Mouse (Mus musculus): ENCODE results near the gene Asxl1. TPM values are rescaled to one million over a fixed set of nuclear protein-coding genes. Genes with fewer than 3 reads are reported as not detected.

Asxl1 gene
- polyA plus RNA-seq, 1 experiment: 56.2 TPM

DNA sequence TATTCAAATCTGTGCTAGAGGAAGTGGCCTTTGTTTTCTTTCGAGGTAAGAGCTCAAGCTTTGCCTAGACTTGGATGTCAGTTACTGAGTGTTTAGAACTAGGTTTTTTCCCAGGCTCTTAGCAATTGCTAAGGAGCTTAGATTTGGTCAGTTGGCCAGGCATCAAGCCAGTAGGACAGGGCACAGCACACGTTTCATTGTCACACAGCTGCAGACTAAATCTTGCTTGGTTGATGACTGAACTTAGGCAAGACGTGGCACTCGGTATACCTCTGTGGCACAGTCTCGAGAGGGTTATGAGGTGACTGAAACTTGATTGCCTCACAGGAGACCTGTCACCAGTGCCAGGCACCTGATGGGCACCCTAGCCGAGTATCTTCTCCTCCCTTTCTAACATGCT, 61.3 kb downstream of the Asxl1 start:
- Histone ChIP-seq H3K4me1 (ENCODE audit: control insufficient read depth, insufficient read depth, low read length) (peaks cover 3% of the 10 kb centered on the region), H3K27ac (ENCODE audit: control insufficient read depth, insufficient read depth, low read depth, low read length, poor library complexity) (no peak overlapping the region), H3K4me3 (replicated peaks; ENCODE audit: control insufficient read depth, low read depth, low read length) (no peak overlapping the region)
- TF ChIP-seq CTCF (IDR thresholded peaks at IDR 0.05; ENCODE audit: control insufficient read depth, insufficient read depth, low read length) (no peak), POLR2A (IDR thresholded peaks at IDR 0.05; ENCODE audit: borderline replicate concordance, control insufficient read depth, low read depth, low read length) (no peak)
- WGBS: 79% methylated on average over 6 of the region's 6 CpGs

DNA sequence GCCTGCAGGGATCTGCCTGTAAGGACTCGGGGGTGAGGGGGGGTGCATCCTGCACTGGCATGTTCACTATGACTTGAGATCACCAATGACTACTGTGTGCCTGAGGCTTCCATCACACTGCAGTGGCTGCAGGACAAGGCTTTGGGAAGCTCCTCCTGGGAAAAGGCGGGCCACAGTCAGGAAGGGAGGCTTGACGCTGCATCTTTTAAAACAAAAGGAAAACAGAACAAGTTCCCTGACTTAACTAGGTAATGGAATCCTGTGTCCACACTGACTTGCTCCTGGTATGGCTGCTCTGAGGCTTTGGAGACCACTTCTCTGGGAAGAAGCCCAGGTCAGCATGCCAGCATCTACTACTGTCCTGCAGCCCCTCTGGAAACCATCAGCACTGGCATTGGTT, 63.3 kb downstream of the Asxl1 start:
- TF ChIP-seq CTCF (IDR thresholded peaks at IDR 0.05; ENCODE audit: control insufficient read depth, insufficient read depth, low read length) (no peak), POLR2A (IDR thresholded peaks at IDR 0.05; ENCODE audit: borderline replicate concordance, control insufficient read depth, low read depth, low read length) (no peak)
- 88% methylated on average over 3 of the region's 3 CpGs for WGBS
- Histone ChIP-seq H3K27ac (ENCODE audit: control insufficient read depth, insufficient read depth, low read depth, low read length, poor library complexity) (no peak overlapping the region), H3K4me1 (ENCODE audit: control insufficient read depth, insufficient read depth, low read length) (peaks cover 3% of the 10 kb centered on the region), H3K4me3 (replicated peaks; ENCODE audit: control insufficient read depth, low read depth, low read length) (no peak overlapping the region)

DNA sequence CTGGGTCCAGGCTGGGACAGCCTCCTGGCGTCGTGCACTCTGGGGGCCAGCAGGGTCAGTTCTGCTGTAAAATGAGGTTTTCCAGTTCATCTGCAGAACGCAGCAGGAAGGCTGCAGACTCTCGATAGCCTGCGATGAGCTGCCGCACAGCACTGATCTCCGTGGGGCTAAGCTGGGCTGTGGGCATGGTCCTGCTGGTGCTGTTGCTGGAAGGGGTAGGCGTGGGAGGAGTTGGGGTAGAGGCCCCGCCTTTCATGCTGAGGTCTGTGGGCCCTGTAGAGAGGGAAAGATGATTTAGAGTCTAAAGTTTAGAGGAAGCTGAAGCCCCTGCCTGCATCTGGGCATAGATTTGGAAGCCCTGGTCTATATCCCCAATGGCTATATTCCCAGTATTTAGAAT, 65.9 kb downstream of the Asxl1 start:
- peaks cover 4% of the 10 kb centered on the region for H3K4me1 ChIP-seq (ENCODE audit: control insufficient read depth, insufficient read depth, low read length)
- no peak for TF ChIP-seq POLR2A (IDR thresholded peaks at IDR 0.05; ENCODE audit: borderline replicate concordance, control insufficient read depth, low read depth, low read length)
- TF ChIP-seq CTCF (IDR thresholded peaks at IDR 0.05; ENCODE audit: control insufficient read depth, insufficient read depth, low read length): no peak
- WGBS: 37% methylated on average over 9 of the region's 9 CpGs

DNA sequence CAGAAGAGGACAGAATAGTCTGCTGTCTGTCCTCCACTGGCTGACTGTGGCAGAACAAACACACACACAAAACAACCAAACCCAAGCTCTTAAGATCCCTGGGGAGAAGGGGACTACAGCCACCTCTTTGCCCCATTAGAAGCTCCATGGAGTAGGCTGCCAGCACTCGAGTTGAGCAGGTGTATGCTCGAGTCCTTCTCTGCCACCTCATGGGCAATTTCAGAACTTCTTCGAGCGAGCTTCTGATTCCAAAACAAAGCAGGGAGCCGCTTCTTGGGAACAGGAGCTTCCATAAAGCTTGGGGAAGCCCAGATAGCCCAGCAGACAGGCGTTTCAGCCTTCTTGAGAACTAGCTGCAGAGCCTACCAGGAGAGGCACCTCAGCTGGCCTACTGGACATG, 66.9 kb downstream of the Asxl1 start:
- Histone ChIP-seq H3K4me3 (replicated peaks; ENCODE audit: control insufficient read depth, low read depth, low read length) (no peak overlapping the region), H3K27ac (ENCODE audit: control insufficient read depth, insufficient read depth, low read depth, low read length, poor library complexity) (no peak overlapping the region), H3K4me1 (ENCODE audit: control insufficient read depth, insufficient read depth, low read length) (peaks cover 4% of the 10 kb centered on the region)
- TF ChIP-seq POLR2A (IDR thresholded peaks at IDR 0.05; ENCODE audit: borderline replicate concordance, control insufficient read depth, low read depth, low read length) (no peak), CTCF (IDR thresholded peaks at IDR 0.05; ENCODE audit: control insufficient read depth, insufficient read depth, low read length) (no peak)
- 79% methylated on average over 6 of the region's 6 CpGs for WGBS

More for the DNA sequence above, 65.9 kb downstream of the Asxl1 start:
- Histone ChIP-seq H3K4me3 (replicated peaks; ENCODE audit: control insufficient read depth, low read depth, low read length) (no peak overlapping the region), H3K27ac (ENCODE audit: control insufficient read depth, insufficient read depth, low read depth, low read length, poor library complexity) (no peak overlapping the region)

DNA sequence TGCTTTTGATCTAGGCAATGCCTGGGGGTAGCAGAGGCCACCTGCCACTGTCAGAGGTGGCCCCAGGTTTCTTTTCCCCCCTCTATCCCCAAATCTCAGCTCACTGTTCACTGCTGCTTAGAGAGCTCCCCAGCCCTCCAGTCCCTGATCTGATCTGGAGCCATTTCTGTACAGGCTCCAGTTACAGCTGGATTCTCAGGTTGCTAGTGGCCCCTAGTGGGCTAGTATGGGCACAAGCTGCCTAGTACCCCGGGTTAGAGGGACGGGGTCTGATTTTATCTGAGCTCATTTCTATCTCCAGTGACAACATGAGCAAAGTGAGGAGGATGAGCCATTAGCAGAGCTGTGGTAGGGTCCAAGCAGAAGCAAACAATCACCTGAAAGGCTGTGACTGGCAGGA, 69.0 kb downstream of the Asxl1 start:
- WGBS: 30% methylated on average over 2 of the region's 2 CpGs
- TF ChIP-seq CTCF (IDR thresholded peaks at IDR 0.05; ENCODE audit: control insufficient read depth, insufficient read depth, low read length) (peak; percentile 44), POLR2A (IDR thresholded peaks at IDR 0.05; ENCODE audit: borderline replicate concordance, control insufficient read depth, low read depth, low read length) (no peak)
- Histone ChIP-seq H3K4me3 (replicated peaks; ENCODE audit: control insufficient read depth, low read depth, low read length) (no peak overlapping the region), H3K4me1 (ENCODE audit: control insufficient read depth, insufficient read depth, low read length) (peaks cover 4% of the 10 kb centered on the region), H3K27ac (ENCODE audit: control insufficient read depth, insufficient read depth, low read depth, low read length, poor library complexity) (no peak overlapping the region)

DNA sequence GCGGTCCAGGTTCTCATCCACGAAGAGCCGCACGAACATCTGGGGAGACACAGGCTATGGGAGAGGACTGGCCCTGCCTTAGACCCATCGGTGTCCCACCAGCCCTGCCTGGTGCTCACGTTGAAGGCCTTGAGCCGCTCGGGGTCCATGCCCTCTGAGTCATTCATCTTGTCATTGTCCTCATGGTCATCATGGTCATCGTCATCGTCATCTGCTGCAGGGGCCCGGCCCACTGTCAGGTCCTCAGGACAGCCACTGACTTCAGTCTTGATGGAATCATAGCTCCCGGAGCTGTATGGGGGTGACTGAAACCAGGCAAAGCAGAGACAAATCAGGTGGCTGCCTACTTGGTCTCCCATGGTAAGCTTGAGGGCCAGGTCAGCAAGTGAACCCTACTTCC, 72.2 kb downstream of the Asxl1 start:
- TF ChIP-seq POLR2A (IDR thresholded peaks at IDR 0.05; ENCODE audit: borderline replicate concordance, control insufficient read depth, low read depth, low read length) (no peak), CTCF (IDR thresholded peaks at IDR 0.05; ENCODE audit: control insufficient read depth, insufficient read depth, low read length) (no peak)
- Histone ChIP-seq H3K4me1 (ENCODE audit: control insufficient read depth, insufficient read depth, low read length) (peaks cover 1% of the 10 kb centered on the region; the same call in 1 of the 2 replicates), H3K27ac (ENCODE audit: control insufficient read depth, insufficient read depth, low read depth, low read length, poor library complexity) (no peak overlapping the region), H3K4me3 (replicated peaks; ENCODE audit: control insufficient read depth, low read depth, low read length) (no peak overlapping the region)
- WGBS: 91% methylated on average over 12 of the region's 12 CpGs

DNA sequence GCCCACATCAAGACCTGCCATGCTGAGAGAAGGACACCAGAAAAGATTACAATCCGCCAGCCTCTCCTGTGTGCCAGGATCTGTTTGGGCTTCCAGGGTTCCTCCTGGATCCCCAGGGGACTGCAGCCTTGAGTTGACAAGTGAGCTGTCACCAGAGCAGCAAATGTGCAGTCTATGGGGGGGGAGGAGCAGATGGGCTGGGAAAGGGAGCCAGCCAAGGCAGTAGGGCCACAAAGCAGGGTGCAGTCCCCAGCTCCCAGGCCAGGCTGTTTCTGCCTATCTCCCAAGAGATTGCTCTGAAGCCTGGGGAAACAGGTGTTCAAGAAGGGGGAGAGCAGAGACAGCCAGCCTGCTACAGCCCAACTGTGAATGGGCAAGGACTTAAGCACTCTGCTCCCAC, 72.8 kb downstream of the Asxl1 start:
- H3K27ac ChIP-seq (ENCODE audit: control insufficient read depth, insufficient read depth, low read depth, low read length, poor library complexity): no peak overlapping the region
- no peak for TF ChIP-seq CTCF (IDR thresholded peaks at IDR 0.05; ENCODE audit: control insufficient read depth, insufficient read depth, low read length)
- no peak for TF ChIP-seq POLR2A (IDR thresholded peaks at IDR 0.05; ENCODE audit: borderline replicate concordance, control insufficient read depth, low read depth, low read length)
- peaks cover 1% of the 10 kb centered on the region; the same call in 1 of the 2 replicates for H3K4me1 ChIP-seq (ENCODE audit: control insufficient read depth, insufficient read depth, low read length)
- 88% methylated on average over 1 of the region's 1 CpGs for WGBS
- H3K4me3 ChIP-seq (replicated peaks; ENCODE audit: control insufficient read depth, low read depth, low read length): no peak overlapping the region

DNA sequence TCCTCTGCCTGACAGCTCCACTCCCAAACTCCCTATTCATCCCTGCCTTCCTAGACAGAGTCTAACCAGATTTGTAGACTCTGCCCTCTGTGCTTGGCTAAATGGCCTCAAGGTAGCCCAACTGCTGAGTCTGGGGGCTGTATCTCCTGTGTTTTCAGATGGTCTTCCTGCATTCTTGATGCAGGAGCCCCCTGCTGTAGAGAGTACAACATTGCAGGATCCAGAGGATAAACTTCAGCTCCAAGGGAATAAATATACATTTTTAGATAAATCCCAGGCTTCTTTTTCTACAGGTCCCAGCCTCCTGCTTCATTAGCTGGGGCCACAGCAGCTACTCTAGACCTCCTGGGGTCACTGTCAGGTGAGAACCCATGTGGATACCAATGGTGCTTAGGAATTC, 75.6 kb downstream of the Asxl1 start:
- TF ChIP-seq POLR2A (IDR thresholded peaks at IDR 0.05; ENCODE audit: borderline replicate concordance, control insufficient read depth, low read depth, low read length): no peak
- no peak for TF ChIP-seq CTCF (IDR thresholded peaks at IDR 0.05; ENCODE audit: control insufficient read depth, insufficient read depth, low read length)
- H3K4me1 ChIP-seq (ENCODE audit: control insufficient read depth, insufficient read depth, low read length): peaks cover 2% of the 10 kb centered on the region; the same call in 1 of the 2 replicates
- H3K4me3 ChIP-seq (replicated peaks; ENCODE audit: control insufficient read depth, low read depth, low read length): no peak overlapping the region
- no peak overlapping the region for H3K27ac ChIP-seq (ENCODE audit: control insufficient read depth, insufficient read depth, low read depth, low read length, poor library complexity)

DNA sequence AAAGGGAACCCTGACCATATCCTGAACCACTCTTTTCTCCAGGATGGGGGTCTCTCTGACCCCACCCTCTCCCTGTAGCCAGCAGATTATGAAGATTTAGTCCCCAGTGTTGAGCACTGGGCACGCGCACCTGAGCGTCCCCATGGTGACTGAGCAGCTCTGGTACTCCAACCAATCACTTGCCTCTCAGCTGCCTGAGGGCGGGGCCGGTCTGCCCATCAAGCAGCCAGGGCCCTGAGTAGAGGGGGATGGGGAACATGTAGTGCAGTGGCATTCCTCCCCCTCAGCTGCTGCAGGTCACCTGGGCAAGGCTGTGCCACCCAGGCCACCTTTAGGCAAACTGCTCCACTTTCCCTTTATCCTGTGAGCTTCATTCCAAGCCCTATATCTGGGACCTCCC, 76.4 kb downstream of the Asxl1 start:
- WGBS: 91% methylated on average over 5 of the region's 5 CpGs
- H3K4me3 ChIP-seq (replicated peaks; ENCODE audit: control insufficient read depth, low read depth, low read length): no peak overlapping the region
- peaks cover 2% of the 10 kb centered on the region; the same call in 1 of the 2 replicates for H3K4me1 ChIP-seq (ENCODE audit: control insufficient read depth, insufficient read depth, low read length)
- no peak overlapping the region for H3K27ac ChIP-seq (ENCODE audit: control insufficient read depth, insufficient read depth, low read depth, low read length, poor library complexity)
- no peak for TF ChIP-seq CTCF (IDR thresholded peaks at IDR 0.05; ENCODE audit: control insufficient read depth, insufficient read depth, low read length)
- no peak for TF ChIP-seq POLR2A (IDR thresholded peaks at IDR 0.05; ENCODE audit: borderline replicate concordance, control insufficient read depth, low read depth, low read length)
